Mouse (Mus musculus) urinary bladder, postnatal 36 days (tissue): ENCODE measurements around the gene Trappc12.
A peak's percentile ranks its signal among the peaks of the same experiment; 100 is the strongest.
"Not testable (repeated sequence)": the region's sequence is repeated elsewhere in the genome, so short reads cannot be mapped to it uniquely, and the experiment has no call there.

Source experiments
- DNase-seq, 2 experiments: peaks; one replicate each; pipeline ENCODE4 v3.0.0; 2022; ENCODE audit warnings: low spot score in 2 of 2, mixed read lengths in 1 of 2

Trappc12 gene

GRCm38 (mm10) chr12:28733520-28734245 lies 16.6 kb downstream of the Trappc12 start:
- not testable (repeated sequence) for DNase-seq

GRCm38 (mm10) chr12:28732631-28733030 lies 17.6 kb downstream of the Trappc12 start:
- no peak for DNase-seq

GRCm38 (mm10) chr12:28727061-28727460 lies 23.2 kb downstream of the Trappc12 start:
- DNase-seq: no peak

GRCm38 (mm10) chr12:28726204-28726603 lies 24.1 kb downstream of the Trappc12 start:
- DNase-seq: no peak

- no peak for DNase-seq
These were observed 25.9 kb downstream of the Trappc12 start for GRCm38 (mm10) chr12:28724366-28724765.

GRCm38 (mm10) chr12:28718106-28718505 lies 32.2 kb downstream of the Trappc12 start:
- no peak for DNase-seq

GRCm38 (mm10) chr12:28717066-28717465 lies 33.2 kb downstream of the Trappc12 start:
- no peak for DNase-seq

- DNase-seq: no peak
These were observed 35.2 kb downstream of the Trappc12 start for GRCm38 (mm10) chr12:28714822-28715632.

- DNase-seq: no peak
These were observed 39.6 kb downstream of the Trappc12 start for GRCm38 (mm10) chr12:28710566-28711185.

GRCm38 (mm10) chr12:28708154-28708553 lies 42.1 kb downstream of the Trappc12 start:
- no peak for DNase-seq

GRCm38 (mm10) chr12:28705204-28705603 lies 45.1 kb downstream of the Trappc12 start:
- no peak for DNase-seq

GRCm38 (mm10) chr12:28704381-28704780 lies 45.9 kb downstream of the Trappc12 start:
- DNase-seq: no peak

- DNase-seq: no peak
These were observed 49.0 kb downstream of the Trappc12 start for GRCm38 (mm10) chr12:28701302-28701701.

- DNase-seq: peak in 1 of 2 experiments; percentile 16
These were observed 49.7 kb downstream of the Trappc12 start for GRCm38 (mm10) chr12:28700561-28701025.

GRCm38 (mm10) chr12:28700101-28700511 lies 50.2 kb downstream of the Trappc12 start:
- DNase-seq: no peak

GRCm38 (mm10) chr12:28699656-28700055 lies 50.6 kb downstream of the Trappc12 start:
- DNase-seq: peak; percentile 39 to 62

- DNase-seq: no peak
These were observed 51.2 kb downstream of the Trappc12 start for GRCm38 (mm10) chr12:28699086-28699485.

GRCm38 (mm10) chr12:28697821-28698595 lies 52.3 kb downstream of the Trappc12 start:
- no peak for DNase-seq

- no peak for DNase-seq
These were observed 55.5 kb downstream of the Trappc12 start for GRCm38 (mm10) chr12:28694776-28695175.

GRCm38 (mm10) chr12:28694231-28694630 lies 56.0 kb downstream of the Trappc12 start:
- DNase-seq: no peak

GRCm38 (mm10) chr12:28693738-28694137 lies 56.5 kb downstream of the Trappc12 start:
- DNase-seq: no peak
